Mouse (Mus musculus): ENCODE results near the gene Slc25a39.
A peak's percentile ranks its signal among the peaks of the same experiment; 100 is the strongest.

The Slc25a39 gene

DNA sequence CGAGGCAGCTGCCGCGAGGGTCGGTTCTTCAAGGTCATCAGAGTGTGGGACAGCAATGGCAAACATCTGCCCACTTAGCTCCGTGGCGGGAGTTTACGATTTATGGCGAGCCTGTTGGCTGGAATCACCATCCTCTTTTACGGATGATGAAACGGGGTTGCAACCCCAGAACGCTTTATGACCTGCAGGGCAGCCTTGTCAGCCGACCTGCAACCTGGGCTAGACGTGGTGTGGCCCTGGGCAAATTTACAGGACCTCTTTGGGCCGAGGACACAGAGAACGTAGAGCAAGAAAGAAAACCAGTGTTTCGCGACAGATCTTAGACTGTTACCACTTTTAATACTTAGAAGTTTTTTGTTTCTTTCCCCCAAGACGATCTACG lies at the start of gene Slc25a39:
Slc25a39 (minus strand) TSS at position 113 of the 382 bp plus-strand sequence.
- DNase-seq (ENCODE audit: low spot score in 2 of 2), result no peak

DNA sequence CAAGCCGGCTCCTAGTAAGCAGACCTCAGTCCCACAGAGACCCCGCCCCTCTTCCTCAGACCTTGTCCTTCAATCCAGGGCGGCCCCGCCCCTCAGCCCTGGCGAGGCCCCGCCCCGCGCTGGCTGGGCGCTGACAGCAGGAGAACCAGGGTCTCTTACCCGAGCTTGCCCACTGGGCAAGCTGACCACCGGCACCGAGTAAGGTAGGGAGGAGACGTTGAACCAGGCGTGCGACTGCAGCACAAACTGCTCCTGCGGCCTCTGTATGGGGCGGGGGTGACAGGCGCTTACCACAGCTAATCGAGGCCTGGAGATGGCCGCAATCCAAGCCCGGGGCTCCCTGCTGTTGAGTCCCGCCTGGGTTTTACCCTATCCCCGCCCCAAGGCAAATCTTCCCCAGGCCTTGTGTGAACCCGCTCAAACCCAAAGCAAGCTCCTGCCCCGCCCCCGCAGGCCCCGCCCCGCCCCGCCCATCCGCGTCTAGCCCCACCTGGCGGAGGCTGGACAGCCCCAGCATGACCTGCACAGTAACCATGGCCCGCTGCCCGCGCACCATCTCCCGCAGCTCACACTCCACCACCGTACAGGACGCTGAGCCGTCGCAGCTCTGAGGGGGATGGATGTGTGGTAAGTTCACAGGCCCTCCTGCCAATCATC lies 48.1 kb upstream of the Slc25a39 start:
- peak in 1 of 2 experiments; percentile 49 for DNase-seq (ENCODE audit: low spot score in 2 of 2)

DNA sequence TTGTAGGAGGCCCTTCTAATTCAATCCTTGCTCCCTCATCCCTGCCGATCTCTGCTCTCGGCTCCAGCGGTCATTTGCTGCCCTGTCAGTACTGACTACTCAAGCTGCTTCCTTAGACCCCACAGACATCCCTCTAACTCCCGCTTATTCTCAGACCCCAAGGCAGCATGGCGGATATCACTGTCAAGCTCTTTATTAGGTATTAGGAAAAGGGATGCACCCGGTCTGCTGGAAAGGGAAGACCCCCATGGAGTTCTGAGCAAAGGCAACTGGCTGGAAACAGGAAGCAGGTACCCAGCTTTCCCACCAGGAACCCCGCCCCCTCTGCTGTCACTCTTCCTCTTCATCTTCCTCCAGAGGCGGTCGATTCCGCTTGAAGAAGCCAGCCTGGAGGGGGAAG lies 45.4 kb upstream of the Slc25a39 start:
- no peak for DNase-seq (ENCODE audit: low spot score in 2 of 2)

DNA sequence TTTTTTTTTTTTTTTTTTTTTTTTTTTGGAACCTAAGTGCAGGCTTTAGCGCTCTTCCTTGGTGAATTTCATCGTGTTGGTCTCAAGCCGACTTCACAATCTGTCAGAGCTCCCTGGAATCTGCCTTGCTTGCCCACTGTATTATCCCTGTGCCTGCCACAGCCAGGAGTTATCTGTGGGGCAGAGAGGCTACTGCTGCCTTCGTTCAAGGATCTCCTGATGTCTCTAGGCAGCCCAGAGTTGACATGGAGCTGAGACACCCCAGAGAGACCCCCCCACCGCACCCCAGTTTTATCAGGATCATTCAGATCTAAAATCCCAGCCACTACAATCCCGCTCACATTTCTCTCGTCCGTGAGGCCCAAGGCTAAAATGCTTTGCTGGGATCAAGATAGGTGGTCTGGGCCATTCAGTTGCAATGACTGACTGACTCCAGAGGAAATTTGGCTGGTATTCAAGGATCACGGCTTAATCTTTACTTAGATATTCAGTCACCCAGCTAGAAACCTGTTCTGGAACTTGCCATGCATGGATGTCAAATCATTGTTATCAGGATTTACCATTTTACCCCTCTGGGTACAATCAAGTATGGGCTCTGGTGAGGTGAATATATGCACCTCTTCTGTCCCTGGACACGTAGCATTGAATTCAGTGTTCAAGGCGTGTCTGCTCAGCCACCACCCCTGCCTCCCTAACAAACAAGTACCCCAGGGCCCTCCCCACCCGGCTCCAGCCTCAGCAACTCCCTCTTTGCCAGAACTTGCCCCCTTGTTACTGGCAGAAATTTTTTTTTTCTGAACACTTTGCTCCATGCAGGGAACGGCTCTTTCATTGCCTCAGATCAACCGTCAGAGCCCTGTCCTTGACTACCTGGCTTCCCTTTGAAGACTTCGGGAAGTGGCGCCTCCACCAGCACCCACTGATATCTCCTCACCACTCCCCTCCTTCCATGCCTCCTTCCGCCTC lies 41.6 kb upstream of the Slc25a39 start:
- peak in 1 of 2 experiments; percentile 36 for DNase-seq (ENCODE audit: low spot score in 2 of 2)

DNA sequence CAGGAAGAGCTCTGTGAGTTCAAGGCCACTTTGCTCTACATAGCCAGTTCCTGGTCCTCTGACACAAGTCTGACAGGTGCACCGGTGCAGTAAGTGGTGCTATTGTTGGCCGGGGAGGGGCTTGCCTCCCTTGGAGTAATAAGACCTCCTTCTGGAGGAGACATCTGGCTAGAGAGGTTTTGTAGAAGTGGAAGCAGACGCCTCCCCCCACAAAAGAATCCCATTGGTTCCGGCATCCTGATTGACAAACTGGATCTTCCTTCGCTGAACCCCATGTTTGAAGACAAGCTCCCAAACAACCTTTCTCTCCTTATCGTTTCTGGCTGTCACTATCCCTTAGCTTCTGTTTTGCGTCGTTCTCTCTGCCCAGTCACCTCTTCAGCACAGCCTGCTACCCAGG lies 40.6 kb upstream of the Slc25a39 start:
- peak; percentile 61 to 64 for DNase-seq (ENCODE audit: low spot score in 2 of 2)

DNA sequence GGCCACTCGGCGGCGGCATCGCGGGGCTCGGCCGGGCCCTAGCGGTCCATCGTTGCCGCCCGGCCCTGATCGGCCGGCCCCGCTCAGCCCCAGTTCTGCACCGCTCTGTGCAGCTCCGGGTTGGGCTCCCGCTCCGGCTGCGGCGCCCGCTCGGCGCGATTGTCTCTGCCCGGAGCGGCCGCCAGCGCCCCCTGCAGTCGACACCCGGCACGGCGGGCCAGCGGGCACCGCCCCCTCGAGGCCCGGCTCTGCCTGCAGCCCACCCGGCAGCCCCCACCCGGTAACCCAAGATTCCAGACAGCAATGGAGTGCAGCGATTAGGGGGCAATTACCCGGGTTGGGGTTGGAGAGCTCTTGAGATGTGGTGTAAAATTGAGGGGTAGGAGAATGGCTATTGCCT lies 39.8 kb upstream of the Slc25a39 start, which contains the start of gene Fam171a2:
Fam171a2 (minus strand) TSS at position 186 of the 400 bp plus-strand sequence.
- DNase-seq (ENCODE audit: low spot score in 2 of 2), result peak; percentile 70 to 76

DNA sequence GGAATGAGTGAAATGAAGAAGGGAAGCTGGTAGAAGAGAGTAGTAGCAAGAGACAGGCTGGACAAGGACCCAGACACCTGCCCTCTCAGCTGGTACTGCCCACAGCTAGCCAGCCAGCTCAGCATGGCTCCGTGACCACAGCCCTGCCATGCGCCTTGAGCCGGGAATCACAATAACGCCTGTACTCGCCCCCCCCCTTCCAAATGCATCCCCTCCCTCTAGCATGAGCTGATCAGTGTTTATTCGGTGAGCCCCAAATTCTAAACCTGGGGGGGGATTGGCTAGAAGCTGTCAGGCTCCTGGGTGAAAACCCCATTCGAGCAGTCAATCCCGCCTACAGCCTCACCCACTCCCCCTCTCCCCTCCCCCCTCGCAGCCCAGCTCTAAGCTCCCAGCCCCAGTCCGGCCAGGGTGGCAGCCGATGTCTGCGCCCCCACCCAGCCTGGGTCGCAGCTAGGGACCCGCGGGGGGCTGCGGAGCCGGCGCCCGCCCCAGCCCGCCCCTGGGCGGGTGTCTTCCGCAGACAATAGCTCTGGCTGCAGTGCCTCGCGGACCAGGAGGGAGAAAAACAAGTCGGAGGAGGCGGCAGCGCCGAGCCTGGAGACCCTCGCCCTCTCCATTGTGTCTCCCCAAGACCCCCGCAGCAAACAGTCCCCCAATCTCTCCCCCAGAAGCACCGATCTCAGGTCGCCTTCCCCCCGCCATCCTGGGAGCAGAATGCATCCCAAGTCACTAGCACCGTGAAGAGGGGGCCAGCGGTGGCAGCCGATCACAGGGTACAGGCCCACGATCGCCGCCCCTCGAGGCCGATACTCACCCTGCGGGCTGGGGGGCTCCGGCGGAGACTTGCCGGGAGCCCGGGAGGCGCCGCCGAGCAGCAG lies 39.1 kb upstream of the Slc25a39 start:
- peak in 1 of 2 experiments; percentile 40 for DNase-seq (ENCODE audit: low spot score in 2 of 2)

DNA sequence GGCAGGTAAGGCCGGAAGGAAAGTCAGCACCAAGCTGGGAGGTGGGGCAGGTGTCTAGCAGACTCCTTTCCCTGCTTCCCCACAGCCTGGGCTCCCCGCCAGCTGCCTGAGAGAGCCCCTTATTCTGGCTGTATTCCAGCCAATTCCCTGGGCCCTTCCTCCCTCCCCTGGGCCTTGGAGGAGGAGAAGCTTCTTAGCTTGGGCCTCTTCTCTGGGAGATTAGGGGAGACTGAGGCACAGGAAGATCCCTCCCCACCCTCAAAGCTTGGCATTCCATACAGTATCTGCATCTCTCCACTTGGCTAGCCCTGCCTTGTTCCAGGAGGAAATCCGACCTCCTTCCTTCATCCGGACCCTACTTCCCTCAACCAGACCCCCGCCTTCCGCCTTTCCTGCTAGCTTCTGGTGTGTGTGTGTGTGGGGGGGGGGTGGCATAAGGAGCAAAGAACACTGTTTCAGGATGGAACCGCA lies 38.2 kb upstream of the Slc25a39 start:
- DNase-seq (ENCODE audit: low spot score in 2 of 2), result peak in 1 of 2 experiments; percentile 33

DNA sequence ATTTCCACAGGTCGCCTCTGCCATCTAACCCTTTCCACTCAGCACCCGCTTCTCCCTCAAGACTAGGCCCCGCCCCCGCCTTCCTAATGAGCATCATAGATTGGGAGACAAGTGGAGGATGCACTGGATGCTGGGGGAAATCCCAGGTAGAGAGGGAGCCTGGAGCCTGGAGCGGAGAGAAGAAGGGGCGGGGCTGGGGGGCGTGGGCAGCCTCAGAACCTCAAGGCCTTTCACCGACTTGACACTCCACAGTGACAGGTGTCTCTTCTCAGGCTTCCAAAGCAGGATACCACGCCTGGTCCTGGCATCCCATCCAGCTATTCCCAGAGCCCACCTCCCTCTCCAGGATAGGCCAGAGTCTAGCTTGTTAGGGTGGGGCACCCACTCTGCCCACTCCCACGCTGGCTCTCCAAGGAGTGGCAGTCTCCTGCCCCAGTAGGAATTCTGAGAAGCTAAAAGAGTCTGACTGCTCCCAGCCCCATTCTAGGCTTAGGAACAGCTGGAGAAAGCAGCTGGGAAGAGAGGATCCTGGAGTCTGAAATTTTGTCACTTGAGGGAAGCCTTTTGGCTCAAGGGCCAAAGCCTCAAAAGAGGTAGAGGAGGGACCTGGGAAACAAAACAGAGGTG lies 37.6 kb upstream of the Slc25a39 start:
- peak; percentile 40 to 56 for DNase-seq (ENCODE audit: low spot score in 2 of 2)

DNA sequence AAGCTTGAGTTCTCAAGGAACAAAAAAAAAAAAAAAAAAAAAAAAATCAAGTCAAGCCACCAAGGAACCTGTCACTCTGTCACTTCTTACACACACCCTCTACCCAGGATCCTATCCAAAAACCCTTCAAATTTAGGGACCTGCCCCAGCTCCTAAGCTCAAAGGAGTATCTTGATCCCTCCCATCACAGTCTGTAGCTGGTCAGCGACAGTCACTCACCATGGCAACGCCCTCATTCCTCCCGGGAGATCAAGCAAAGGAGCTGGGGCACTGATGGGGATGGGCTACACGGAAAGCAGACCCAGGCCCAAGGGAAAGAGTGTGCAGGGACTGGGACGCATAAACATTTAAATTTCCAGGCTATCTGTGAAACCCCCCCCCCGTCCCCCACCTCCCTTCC lies 37.0 kb upstream of the Slc25a39 start:
- no peak for DNase-seq (ENCODE audit: low spot score in 2 of 2)

DNA sequence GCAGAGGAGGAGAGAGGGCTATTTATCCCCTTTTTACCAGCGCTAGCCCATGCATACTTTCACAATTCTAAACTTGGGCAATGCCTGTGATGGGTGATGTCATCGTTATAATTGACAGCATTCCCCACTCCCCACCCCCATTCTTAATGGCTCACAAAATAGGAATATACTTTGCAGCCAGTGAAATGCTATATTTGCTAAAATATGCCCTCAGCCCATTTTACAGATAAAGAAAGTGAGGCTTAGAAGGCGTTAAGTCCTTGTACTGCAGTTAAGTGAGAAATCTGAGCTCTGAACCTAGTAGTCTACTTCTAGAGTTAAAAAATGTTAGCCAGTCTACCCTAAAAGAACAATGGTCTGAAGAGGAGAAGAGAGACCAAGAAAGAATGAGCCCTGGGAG lies 36.6 kb upstream of the Slc25a39 start:
- no peak for DNase-seq (ENCODE audit: low spot score in 2 of 2)

DNA sequence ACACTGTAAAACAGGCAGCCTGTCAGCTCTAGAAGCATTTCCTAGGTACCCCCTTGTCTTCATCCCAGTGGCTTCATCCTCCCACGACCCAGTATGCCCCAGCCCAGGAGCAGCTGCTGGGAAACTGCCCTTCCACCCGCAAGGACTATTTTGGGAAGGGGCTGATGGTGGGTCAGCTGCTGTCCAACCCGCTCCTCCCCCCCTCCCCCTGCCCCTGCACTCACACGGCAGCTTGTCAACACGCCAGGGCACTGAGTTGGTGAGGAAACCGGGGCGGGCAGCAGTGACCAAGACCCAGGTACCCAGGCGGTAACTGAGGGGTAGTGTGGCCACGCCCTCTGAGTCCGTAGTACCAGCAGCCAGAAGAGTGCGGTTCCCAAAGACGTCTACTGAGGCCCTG lies 36.0 kb upstream of the Slc25a39 start:
- DNase-seq (ENCODE audit: low spot score in 2 of 2), result no peak

DNA sequence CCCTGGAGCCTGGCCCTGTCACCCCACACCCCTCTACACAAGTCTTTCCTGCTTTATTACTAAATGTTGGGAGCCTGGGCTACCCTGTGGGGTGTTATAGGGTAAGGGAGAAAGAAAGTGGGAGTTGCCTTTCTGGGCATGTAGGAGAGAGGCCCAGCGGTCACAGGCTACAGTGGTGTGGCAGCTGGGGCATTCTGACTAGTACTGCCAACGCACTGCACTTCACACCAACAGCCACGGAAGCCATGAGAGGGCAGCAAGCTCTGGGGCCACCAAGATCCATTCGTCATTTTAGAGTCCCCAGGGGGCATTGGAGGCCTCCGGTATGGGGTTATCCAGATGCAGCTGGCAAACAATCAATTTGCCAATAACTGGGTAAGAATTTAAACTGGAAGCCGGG lies 34.3 kb upstream of the Slc25a39 start:
- no peak for DNase-seq (ENCODE audit: low spot score in 2 of 2)

DNA sequence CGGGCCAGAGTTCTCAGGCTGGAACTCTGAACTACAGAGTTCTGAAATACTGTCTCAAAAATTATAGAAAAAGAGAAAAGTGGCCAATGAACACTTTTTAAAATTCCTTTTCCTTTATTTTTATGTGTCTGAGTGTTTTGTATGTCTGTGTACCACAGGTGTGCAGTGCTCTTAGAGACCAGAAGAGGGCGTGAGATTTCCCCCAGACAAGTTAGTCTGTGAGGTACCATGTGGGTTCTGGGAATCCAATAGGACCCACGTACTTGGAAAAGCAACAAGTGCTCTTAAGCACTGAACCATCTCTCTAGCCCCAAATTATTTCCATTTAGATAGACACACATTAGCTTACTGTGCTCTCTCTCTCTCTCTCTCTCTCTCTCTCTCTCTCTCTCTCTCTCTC lies 33.7 kb upstream of the Slc25a39 start:
- DNase-seq (ENCODE audit: low spot score in 2 of 2), result no peak

DNA sequence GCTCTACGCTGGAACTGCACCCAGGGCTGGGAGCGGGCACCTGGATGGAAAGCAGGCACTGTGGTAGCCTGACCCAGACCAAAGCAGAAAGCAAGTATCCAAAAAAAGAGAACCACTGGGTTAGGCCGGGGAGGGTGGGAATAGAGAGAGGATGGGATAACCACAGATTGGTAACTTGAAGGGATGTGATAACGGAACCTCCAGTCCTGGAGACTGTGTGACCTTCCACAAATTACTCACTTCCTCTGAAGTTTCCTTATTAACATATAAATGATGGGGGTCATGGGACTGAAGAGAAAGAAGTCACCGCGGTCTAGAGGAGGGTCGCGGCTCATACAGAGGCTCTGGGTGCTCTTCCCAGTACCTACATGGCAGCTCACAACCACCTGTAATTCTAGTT lies 32.5 kb upstream of the Slc25a39 start:
- no peak for DNase-seq (ENCODE audit: low spot score in 2 of 2)

DNA sequence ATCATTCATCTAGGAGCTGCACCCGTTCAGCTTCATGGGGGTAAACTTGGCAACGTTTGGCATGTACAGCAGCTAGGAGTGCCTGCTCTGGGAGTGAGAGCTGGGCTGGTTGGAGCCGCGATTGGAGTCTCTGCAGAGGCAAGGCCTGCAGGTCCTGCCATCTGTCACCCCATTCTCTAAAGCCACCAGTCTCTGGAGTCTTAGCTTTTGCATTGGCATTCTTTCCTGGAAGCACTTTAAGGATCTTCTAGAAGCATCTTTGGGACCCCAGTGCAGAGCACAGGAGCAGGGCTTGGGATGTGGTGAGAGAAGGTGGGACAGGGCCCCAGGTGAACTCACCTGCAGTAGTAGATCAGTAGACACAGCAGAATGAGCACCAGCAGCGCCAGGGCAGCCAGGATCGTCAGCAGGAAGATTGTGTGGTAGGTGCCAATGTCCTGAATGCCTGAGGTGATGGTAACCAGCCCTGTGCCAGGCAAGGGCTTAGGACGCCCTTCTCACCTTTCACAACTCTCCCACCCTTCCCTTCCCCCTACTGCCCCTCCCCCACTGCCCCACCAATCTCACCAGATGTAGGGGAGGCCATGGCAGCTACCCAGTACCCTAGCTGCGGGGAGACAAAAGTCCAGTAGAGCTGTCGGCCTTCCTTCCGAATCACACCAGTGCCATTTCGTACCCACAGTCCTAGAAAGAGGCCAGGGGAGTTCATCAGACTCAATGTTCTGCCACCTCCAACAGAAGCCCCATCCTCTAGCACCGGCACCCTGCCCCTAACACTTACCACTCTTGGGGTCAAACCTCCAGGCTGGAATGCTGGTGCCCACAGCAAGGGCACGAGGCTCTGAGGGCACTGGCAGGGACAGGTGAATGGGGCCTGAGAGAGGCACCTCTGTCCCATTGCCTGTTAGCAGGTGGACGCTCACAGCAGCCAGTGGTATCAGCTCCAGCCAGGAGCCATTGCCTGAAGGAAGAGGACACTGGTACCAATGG lies 31.6 kb upstream of the Slc25a39 start:
- DNase-seq (ENCODE audit: low spot score in 2 of 2), result no peak

DNA sequence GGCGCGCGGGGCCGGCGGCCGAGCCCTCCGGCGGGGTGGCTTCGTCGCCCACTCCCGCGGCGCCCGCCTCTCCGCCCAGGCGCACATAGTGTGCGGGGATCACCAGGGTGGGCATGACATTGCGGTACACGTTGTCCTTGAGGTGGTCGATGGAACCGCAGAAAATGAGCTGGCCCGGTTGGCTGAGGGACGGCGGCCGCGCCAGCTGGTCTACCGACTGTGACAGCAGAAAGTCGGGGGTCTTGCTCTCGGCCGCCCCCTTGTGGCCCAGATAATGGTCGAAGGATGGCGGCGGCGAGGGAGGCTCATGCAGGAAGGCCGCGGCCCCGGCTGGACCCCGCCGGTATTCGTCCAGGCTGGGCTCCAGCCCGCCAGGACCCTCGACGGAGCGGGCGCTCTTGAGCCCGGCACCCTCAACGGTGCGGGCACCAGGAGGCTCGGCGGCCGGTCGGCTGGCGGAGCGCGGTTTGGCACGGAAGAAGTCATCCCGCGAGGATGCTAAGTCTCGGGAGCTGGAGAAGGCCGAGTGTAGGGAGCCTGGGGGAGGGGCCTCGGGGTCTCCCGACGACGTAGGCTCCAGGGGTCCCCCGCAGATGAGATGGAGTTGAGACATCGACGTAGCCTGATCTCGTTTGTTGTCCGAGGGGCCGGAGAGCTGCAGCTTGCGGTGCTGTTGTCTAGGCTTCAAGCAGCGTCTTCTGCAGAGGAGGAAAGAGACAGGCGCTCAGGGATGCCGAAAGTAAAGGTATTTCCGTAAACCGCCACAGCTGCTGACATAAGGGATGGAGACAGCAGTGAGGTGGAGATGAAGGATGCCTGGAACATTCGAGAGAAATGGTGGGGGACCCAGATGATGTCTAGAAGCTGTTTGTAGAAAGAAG lies 30.7 kb upstream of the Slc25a39 start:
- peak; percentile 83 to 84 for DNase-seq (ENCODE audit: low spot score in 2 of 2)

DNA sequence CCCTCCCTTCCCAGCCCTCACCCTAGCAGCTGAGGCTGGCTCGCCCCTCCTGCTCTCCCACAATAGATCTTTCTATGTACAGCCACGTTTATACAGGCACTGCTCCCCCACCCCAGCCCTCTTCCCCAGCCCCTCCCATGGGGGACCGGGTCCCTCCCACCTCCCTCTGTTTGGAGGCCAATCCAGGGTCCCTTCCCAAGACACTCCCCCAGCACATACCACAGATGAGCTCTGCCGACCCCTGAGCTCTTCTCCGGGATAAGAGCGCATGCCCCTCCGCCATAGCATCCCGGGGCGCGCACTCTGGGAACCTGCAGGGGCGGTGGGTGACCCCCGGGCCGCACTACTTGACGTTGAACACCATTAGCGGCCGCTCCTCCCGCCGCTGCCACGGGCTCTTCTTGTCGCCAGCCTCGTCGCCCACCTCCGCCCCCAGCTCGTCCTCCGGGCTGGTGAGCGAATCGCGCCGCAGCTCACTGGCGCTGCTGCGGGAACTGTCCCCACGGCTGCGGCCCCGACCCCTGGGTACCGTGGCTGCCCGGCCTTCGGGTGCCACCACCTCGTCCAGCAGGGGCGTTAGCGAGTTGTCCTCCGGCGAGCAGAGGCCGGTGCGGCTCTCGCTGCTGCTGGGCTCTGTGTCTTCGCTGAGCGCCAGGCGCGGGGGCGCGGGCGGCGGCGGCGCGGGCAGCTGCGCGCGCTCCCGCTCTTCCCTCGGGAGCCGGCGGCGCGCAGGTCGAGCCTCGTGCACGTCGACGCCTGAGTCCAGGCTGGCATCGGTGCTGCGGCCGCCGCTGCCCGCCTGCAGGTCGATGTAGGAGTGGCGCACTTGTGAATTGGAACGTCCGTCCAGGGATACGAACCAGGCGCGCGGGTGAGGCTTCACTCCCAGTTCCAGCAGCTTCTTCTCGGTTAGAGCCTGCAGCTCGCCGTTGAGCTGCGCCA lies 29.6 kb upstream of the Slc25a39 start:
- DNase-seq (ENCODE audit: low spot score in 2 of 2), result peak; percentile 66 to 76

Data from right cerebral cortex, adult 2 months (tissue).